Mouse (Mus musculus): ENCODE data around the gene Rbm8a.
"Not testable (repeated sequence)": the region's sequence is repeated elsewhere in the genome, so short reads cannot be mapped to it uniquely, and the experiment has no call there.

Rbm8a gene

DNA sequence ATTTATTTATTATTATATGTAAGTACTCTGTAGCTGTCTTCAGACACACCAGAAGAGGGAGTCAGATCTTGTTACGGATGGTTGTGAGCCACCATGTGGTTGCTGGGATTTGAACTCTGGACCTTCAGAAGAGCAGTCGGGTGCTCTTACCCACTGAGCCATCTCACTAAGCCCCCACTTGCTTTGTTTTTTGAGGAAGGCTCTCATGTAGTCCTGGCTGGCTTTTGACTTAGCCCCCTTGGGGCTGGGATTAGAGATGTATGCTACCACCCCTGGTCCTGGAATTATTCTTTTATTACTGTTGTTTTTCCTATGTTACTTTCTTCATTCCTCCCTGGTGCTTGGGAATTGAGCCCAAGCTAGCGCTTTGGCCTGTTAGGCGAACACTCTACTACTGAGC is 23.7 kb upstream of the Rbm8a start:
- not testable (repeated sequence) for DNase-seq (ENCODE audit: low spot score)

GRCm38 (mm10) chr3:96606618-96607017 is 23.1 kb upstream of the Rbm8a start:
- no peak for DNase-seq (ENCODE audit: low spot score)

DNA sequence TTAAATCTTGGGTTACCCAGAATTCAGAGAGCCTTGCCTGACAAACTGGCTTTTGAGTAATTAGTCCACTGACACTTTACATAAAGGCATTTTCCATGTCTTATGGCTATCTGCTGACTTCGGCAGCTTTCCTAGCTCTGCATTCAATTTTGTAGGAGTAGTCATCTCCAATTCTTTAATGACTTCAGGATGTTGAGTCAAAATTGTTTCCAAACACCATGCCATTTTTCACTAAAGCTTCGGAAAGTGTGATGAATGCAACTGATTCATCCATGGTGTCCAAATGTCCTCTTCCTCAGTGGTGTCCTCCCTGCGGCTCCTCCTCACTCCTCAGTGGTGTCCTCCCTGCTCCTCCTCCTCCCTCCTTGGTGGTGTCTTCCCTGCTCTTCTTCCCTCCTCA is 11.8 kb upstream of the Rbm8a start:
- DNase-seq (ENCODE audit: low spot score), result no peak

DNA sequence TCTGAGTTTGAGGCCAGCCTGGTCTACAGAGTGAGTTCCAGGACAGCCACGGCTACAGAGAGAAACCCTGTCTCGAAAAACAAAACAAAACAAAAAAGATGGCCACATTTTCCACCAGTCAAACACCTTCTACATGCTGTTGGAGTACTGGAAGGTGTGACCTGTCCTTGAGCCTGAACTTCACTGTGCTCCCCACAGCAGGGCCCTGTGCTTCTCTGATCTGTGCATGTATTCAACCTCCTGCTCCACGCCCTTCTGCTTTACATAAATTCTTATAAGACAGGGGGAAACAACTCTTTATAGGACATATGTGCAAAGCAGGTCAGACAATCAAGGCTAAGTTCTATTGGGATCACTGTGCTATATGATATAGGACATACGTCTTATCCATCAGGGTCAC is 6.5 kb upstream of the Rbm8a start:
- DNase-seq (ENCODE audit: low spot score), result no peak

- no peak for DNase-seq (ENCODE audit: low spot score)
Observed at GRCm38 (mm10) chr3:96632058-96632457, 2.3 kb downstream of the Rbm8a start.

- no peak for DNase-seq (ENCODE audit: low spot score)
Observed at GRCm38 (mm10) chr3:96634015-96634414, 4.3 kb downstream of the Rbm8a start.

DNA sequence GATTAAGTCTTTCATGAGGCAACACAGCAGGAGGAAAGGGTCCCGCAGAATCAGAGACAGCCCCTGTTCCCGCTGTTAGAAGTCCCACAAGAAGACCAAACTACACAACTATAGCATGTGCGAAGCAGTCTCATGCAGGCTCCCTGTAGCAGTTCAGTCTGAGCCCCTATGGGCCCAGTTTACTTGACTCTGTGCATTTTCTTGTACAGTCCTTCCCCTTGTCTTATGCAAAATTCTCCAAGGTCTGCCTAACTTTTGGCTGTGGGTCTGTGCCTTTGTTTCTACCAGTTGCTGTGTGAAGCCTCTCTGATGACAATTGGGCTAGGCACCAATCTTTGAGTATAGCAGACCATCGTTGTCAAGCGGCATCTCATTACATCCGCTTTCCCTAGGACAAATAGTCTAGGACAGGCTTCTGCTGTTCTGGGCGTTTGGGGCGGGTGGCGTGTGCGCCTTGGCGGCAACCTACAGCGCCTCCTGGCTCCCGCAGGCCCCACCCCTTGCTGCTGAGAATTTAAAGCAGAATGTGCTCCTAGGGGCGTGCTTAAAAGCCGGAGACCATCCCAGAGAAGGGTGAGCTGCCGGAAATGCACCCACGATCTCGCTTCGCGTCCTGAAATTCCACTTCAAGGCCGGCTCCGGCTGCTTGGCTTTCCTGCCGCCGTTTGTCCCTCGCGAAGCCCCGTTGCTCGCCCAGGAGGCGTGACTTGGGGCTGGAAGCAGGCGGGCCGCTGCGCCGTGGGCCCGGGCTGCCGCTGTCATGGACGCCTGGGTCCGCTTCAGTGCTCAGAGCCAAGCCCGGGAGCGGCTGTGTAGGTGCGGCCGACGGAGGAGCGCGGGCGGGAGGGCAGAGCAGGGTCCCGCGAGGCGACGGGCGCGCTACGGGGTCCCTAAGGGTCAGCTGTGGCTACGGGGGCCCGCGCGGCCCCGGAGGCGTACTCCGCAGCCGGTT is 5.5 kb downstream of the Rbm8a start, which contains the start of the genes Pex11b and Gm42957:
TSS of gene Pex11b (plus strand) at position 449 of the 952 bp plus-strand sequence.
TSS of gene Gm42957 (plus strand) at position 547 of the 952 bp plus-strand sequence.
- peak; percentile 90 for DNase-seq (ENCODE audit: low spot score)

DNA sequence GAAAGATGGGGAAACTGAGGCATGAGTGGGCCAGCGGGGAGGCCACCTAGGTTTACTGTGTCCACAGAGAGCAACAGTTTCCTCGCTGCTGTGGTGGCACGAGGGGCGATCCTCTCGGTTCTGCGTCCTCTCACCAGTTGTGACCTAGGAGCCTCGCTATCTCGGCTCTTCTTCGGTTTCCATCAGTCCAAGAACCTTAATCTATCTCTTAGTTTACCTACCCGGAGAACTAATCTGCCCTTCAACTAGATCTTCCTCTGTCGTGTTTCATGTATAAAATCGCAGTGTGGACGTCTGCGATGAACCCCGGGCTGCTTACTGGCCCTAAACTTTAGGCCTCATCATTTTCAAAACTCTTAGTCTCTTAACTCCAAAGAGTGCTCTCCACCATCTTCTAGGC is 6.2 kb downstream of the Rbm8a start:
- DNase-seq (ENCODE audit: low spot score), result no peak

DNA sequence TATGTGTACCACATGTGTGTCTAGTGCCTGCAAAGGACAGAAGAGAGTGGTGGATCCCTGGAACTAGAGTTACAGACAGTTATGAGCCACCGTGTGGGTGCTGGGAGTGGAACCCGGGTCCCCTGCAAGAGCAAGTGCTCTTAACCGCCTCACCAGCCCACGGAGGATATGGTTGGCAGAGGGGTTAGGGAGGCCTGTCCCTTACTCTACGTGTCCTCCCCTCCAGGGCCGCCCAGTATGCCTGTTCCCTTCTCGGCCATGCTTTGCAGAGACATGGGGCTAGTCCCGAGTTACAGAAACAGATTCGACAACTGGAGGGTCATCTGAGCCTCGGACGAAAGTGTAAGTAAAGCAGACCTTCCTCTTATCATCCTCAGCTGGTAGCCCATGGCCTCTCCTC is 6.7 kb downstream of the Rbm8a start:
- DNase-seq (ENCODE audit: low spot score), result no peak

DNA sequence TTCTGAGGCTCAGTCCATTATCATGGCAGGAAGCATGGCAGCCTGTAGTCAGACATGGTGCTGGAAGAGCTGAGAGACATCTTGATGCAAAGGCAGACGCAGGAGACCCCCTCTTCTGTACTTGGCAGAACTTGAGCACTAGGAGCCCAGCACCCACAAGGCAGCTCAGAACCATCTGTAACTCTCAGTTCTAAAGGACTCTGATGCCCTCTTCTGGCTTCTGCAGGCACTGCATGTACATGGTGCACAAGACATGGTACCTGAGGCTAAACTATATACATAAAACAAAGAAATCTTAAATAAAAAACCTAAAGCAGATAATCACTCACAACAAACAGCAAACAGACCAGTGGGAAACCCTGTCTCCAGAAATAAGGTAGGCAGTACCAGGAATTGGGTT is 9.5 kb downstream of the Rbm8a start:
- DNase-seq (ENCODE audit: low spot score), result peak; percentile 46

GRCm38 (mm10) chr3:96645018-96645649 is 15.4 kb downstream of the Rbm8a start, which contains the start of gene Itga10:
Gene Itga10 (plus strand): TSS chr3:96645584.
- peak; percentile 29 for DNase-seq (ENCODE audit: low spot score)

- no peak for DNase-seq (ENCODE audit: low spot score)
Observed at GRCm38 (mm10) chr3:96647365-96647764, 17.6 kb downstream of the Rbm8a start.

DNA sequence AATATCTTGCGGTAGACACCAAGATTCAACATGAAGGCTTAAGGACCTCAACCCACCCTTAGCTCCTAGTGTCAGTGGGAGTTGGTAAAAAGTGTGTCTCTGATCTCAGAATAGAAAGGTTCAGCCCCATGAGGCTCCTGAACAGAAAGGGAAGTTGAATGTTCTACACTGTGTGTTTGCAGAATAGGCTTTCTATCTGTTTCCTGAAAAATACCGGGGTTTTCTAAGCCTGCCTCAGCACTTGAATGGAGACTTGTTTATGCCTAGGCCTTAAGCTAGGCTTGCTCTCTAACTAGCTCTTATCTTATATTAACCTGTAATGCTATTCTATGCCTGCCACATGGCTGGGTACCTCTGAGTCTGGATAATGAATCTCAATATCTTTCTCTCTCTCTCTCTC is 31.2 kb downstream of the Rbm8a start:
- no peak for DNase-seq (ENCODE audit: low spot score)

DNA sequence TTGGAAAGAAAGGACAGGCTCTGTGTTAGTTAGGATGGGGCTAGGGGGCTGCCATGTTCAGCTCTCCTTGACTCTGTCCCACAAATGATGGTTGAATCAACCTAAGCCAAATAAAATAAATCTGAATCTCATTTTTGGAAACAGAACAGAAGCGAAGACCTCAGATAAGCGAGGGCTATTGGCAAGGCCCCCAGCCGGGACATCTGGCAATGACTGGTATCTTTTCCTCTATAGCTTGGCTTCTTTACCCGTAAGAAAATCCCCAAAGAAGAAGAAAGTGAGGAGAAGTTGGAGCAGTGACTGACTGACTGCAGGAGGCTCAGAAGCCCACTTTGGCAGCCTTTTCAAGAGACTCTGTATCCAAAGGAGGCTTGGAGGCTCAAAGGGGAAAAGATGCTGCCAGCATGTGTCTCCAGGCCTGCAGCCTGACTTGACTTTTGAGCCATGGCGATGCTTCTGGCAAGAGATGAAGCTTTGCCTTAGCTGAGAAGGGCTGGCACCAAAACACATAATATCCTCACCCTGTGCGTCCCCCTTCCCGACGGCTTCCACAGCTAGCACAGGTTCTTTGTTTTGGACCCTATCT is 33.1 kb downstream of the Rbm8a start:
- DNase-seq (ENCODE audit: low spot score), result no peak

DNA sequence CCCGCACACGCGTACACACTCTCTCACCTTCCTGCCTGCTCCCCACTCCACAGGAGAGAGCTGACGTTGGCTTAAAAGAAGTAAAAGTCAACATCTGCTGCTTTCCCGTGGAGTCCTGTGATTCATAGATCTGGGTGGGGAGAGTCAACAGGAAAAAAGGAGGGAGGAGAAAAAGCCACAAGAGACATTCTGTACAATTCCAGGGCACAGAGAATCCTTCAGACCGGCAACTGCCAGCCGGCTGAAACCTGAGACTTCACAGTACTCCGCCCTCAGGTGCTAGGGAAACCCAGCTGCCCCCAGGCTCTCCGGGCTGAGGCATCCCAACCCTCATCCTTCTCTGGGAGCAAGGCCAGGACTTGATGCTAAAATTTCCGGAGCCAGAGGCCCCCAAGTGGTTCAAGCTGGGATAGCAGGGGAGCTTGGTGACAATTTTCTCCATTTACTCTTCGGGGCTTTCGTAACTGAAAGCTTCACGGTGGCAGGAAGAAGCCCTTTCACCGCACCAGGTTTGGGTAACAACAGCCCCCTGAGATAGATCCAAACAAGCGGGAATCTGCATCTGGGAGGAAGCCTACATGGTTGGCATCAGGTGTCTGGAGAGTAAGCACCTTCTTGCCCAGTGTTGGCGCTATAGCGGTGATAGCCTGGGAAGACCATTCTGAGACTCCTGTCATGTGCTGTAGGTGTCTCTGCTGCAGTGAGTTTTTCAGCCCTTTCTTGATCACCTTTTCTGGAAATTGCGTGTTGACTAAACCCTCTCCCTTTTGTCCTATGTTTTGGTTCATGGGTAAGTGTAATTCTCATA is 33.9 kb downstream of the Rbm8a start:
- peak; percentile 75 for DNase-seq (ENCODE audit: low spot score)

- DNase-seq (ENCODE audit: low spot score), result not testable (repeated sequence)
Observed at GRCm38 (mm10) chr3:96665732-96666363, 36.1 kb downstream of the Rbm8a start.

- DNase-seq (ENCODE audit: low spot score), result no peak
Observed at GRCm38 (mm10) chr3:96666916-96667315, 37.2 kb downstream of the Rbm8a start.

- no peak for DNase-seq (ENCODE audit: low spot score)
Observed at GRCm38 (mm10) chr3:96667316-96667715, 37.6 kb downstream of the Rbm8a start.

GRCm38 (mm10) chr3:96668424-96669067 is 38.8 kb downstream of the Rbm8a start:
- no peak for DNase-seq (ENCODE audit: low spot score)

DNA sequence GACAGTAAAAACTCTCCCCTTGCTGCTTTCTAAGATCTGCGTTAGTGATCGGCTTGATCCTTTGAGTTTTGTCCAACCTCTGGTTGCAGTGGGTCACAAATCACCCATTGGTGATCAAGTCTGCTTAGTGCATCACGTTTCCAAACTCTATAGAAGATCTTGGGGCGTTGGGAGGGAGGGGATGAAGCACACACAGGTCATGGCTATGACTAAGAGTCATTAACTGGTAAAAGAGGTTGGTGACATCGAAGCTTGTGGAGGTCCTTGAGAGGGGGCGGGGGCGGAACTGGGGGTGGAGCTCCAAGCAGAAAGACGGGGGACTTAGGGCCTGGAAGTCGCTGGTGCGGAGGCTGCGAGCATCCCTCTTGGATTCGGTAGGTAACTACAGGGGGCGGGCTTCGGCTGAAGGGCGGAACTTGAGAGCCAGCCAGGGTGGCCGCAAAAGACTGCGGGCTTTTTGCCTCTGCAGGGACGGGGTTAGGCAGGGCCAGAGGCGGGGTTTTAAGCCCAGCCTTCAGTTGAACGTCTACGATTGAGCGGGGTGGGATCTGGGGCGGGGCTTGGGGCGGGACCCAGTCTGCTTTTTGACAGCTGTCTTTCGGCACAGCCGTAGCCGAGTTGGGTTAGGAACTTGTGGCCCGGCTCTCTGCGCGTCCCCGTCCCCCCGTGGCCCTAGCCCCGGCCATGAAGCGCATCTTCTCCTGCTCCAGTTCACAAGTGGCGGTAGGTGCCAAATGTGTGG is 40.2 kb downstream of the Rbm8a start, which contains the start of gene Ankrd35:
TSS of gene Ankrd35 (plus strand) at position 405 of the 742 bp plus-strand sequence.
- DNase-seq (ENCODE audit: low spot score), result peak; percentile 74
